Mouse (Mus musculus) limb, embryonic 14.5 days (tissue): ENCODE measurements at regions not wholly inside any gene's neighbourhood (a gene's known extent, or its start where the extent isn't known, plus 50 kb on each side); places are given as distances from the start of the nearest gene placed in this dataset.

Experiments
- ATAC-seq: fragments of 200-750 bp; cut with Nextera tagmentation; 2 replicates; pipeline ENCODE4 v1.8.0; 2017; ENCODE audit warnings: low read depth, moderate number of reproducible peaks, moderate TSS enrichment; ENCODE audit not compliant: low FRiP score
- DNase-seq: peaks from one replicate; pipeline ENCODE4 v3.0.0-alpha.2; 2015; ENCODE audit warnings: low spot score
- H3K27ac ChIP-seq: fragments of 300-500 bp; sonication (generic); replicated peaks from 2 replicates; pipeline ENCODE4 v1.5.1; 2014; ENCODE audit warnings: low read depth, mild to moderate bottlenecking, low read length, moderate library complexity, mixed read lengths
- H3K27me3 ChIP-seq: fragments of 300-500 bp; sonication (generic); 2 replicates; pipeline ENCODE4 v1.6.1; 2014; ENCODE audit warnings: low read length, mixed read lengths; ENCODE audit not compliant: control insufficient read depth, insufficient read depth
- H3K36me3 ChIP-seq: fragments of 300-500 bp; sonication (generic); 2 replicates; pipeline ENCODE4 v1.6.1; 2014; ENCODE audit warnings: mild to moderate bottlenecking, low read length, moderate library complexity, mixed read lengths; ENCODE audit not compliant: control insufficient read depth, insufficient read depth
- H3K4me1 ChIP-seq: fragments of 300-500 bp; sonication (generic); 2 replicates; pipeline ENCODE4 v1.6.1; 2014; ENCODE audit warnings: antibody characterized with exemption, low read length, mixed read lengths; ENCODE audit not compliant: control insufficient read depth, insufficient read depth
- H3K4me2 ChIP-seq: fragments of 300-500 bp; sonication (generic); replicated peaks from 2 replicates; pipeline ENCODE4 v1.6.1; 2014; ENCODE audit warnings: low read depth, mild to moderate bottlenecking, low read length, moderate library complexity; ENCODE audit not compliant: severe bottlenecking
- H3K4me3 ChIP-seq: fragments of 300-500 bp; sonication (generic); replicated peaks from 2 replicates; pipeline ENCODE4 v1.5.1; 2014; ENCODE audit warnings: low read length
- H3K9ac ChIP-seq: fragments of 300-500 bp; sonication (generic); 2 replicates; pipeline ENCODE4 v1.6.1; 2014; ENCODE audit warnings: mild to moderate bottlenecking, low read depth, low read length, moderate library complexity; ENCODE audit not compliant: severe bottlenecking
- H3K9me3 ChIP-seq: fragments of 300-500 bp; sonication (generic); 2 replicates; pipeline ENCODE4 v1.6.1; 2016; ENCODE audit warnings: low read length; ENCODE audit not compliant: control insufficient read depth
- POLR2A ChIP-seq: fragments of 200-500 bp; IDR thresholded peaks from 2 replicates; pipeline ENCODE4 v1.8.0; 2012; ENCODE audit warnings: inconsistent platforms, mild to moderate bottlenecking, moderate library complexity, borderline replicate concordance; ENCODE audit not compliant: insufficient read depth, insufficient read length; ENCODE audit errors: extremely low read depth
- WGBS: fragments of 180-500 bp; shearing (Covaris S2); extraction: QIAGEN DNeasy Blood & Tissue Kit; methylation state at CpG from one replicate; pipeline ENCODE4 v1.1.7; 2014; 5-methylcytosine and 5-hydroxymethylcytosine counted together

GRCm38 (mm10) chr15:37166744-37167143, 159.2 kb upstream of the Zfp706 start:
- Histone ChIP-seq H3K9me3 (no peaks in the 10 kb centered on the region), H3K36me3 (no peaks in the 10 kb centered on the region), H3K9ac (no peak overlapping the region), H3K27me3 (no peaks in the 10 kb centered on the region), H3K4me3 (no peak overlapping the region), H3K27ac (no peak overlapping the region), H3K4me2 (no peak overlapping the region), H3K4me1 (0 out of 2 replicates have a peak, but pooled peaks cover 2% of the 10 kb centered on the region)
- no peak for DNase-seq
- no peak for TF ChIP-seq POLR2A
- WGBS = 62% methylated on average over 3 of the region's 3 CpGs
- ATAC-seq = no peak

GRCm38 (mm10) chr15:37165887-37166507, 158.4 kb upstream of the Zfp706 start:
- no peaks in the 10 kb centered on the region for H3K36me3 ChIP-seq
- DNase-seq (no peak), ATAC-seq (no peak)
- H3K9me3 ChIP-seq = no peaks in the 10 kb centered on the region
- H3K4me1 ChIP-seq = 0 out of 2 replicates have a peak, but pooled peaks cover 2% of the 10 kb centered on the region
- no peak overlapping the region for H3K9ac ChIP-seq
- WGBS = 17% methylated on average over 12 of the region's 12 CpGs
- peak overlapping the region; percentile 25; the same call in 1 of the 2 replicates for H3K4me2 ChIP-seq
- H3K27me3 ChIP-seq = no peaks in the 10 kb centered on the region
- no peak for TF ChIP-seq POLR2A
- H3K27ac ChIP-seq = no peak overlapping the region
- no peak overlapping the region for H3K4me3 ChIP-seq

- Histone ChIP-seq H3K27me3 (no peaks in the 10 kb centered on the region), H3K9ac (no peak overlapping the region), H3K4me1 (0 out of 2 replicates have a peak, but pooled peaks cover 2% of the 10 kb centered on the region), H3K9me3 (no peaks in the 10 kb centered on the region), H3K4me3 (no peak overlapping the region), H3K4me2 (no peak overlapping the region), H3K27ac (no peak overlapping the region), H3K36me3 (no peaks in the 10 kb centered on the region)
- DNase-seq (no peak), ATAC-seq (no peak)
- TF ChIP-seq POLR2A = no peak
- 47% methylated on average over 2 of the region's 2 CpGs for WGBS
Measured at GRCm38 (mm10) chr15:37165216-37165615, 157.6 kb upstream of the Zfp706 start.

- WGBS = 44% methylated on average over 15 of the region's 15 CpGs
- no peaks in the 10 kb centered on the region for H3K27me3 ChIP-seq
- no peak for ATAC-seq
Measured at GRCm38 (mm10) chr15:37164191-37165135, 156.9 kb upstream of the Zfp706 start.

GRCm38 (mm10) chr15:37159956-37160355, 152.4 kb upstream of the Zfp706 start:
- H3K4me2 ChIP-seq = no peak overlapping the region
- no peaks in the 10 kb centered on the region for H3K36me3 ChIP-seq
- TF ChIP-seq POLR2A = no peak
- 62% methylated on average over 4 of the region's 4 CpGs for WGBS
- H3K27me3 ChIP-seq = no peaks in the 10 kb centered on the region
- H3K9me3 ChIP-seq = no peaks in the 10 kb centered on the region
- H3K4me1 ChIP-seq = 0 out of 2 replicates have a peak, but pooled peaks cover 3% of the 10 kb centered on the region
- DNase-seq = no peak
- no peak overlapping the region for H3K27ac ChIP-seq
- H3K4me3 ChIP-seq = no peak overlapping the region
- no peak overlapping the region for H3K9ac ChIP-seq
- no peak for ATAC-seq

More at GRCm38 (mm10) chr15:37164191-37165135, 156.9 kb upstream of the Zfp706 start:
- no peak overlapping the region for H3K27ac ChIP-seq
- no peak overlapping the region for H3K9ac ChIP-seq
- H3K4me1 ChIP-seq = 0 out of 2 replicates have a peak, but pooled peaks cover 2% of the 10 kb centered on the region
- H3K9me3 ChIP-seq = no peaks in the 10 kb centered on the region
- no peak for TF ChIP-seq POLR2A
- H3K4me3 ChIP-seq = no peak overlapping the region
- H3K36me3 ChIP-seq = no peaks in the 10 kb centered on the region
- H3K4me2 ChIP-seq = no peak overlapping the region
- DNase-seq = no peak
